Mouse (Mus musculus): ENCODE results near the gene Rbm24.

The Rbm24 gene
- long read RNA-seq, experiment 1, partial matches to known transcripts, result 0 of 3 reads
- long read RNA-seq, experiment 1, other reads (novel, unspliced or antisense), result 2 of 3 reads
- long read RNA-seq, experiment 2, partial matches to known transcripts, result 0 of 1 reads
- long read RNA-seq, experiment 2, other reads (novel, unspliced or antisense), result 0 of 1 reads

DNA sequence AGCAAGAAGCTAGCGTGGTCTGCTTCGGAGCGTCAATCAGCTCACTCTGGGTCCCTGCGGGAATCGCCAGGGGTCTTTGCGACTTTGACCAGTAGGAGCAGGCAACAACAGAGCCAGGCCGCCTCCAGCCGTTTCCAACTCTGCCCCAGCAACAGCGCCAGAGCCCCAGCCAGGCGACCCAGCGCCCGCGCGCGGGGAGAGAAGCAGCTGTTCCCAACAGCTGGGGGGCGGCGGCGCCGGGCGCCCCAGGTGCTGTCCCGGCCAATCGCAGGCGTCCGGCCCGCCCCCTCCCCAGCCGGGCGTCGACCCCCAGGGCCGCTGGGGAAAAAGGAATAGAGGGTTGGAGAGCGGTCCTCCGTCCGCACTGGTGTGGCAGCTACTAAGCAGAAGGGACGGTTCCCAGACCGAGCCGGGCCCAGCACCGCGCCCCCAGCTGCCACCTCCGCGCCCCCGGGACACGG lies at the start of gene Rbm24:
TSS of gene Rbm24 (plus strand) at position 294 of the 461 bp plus-strand sequence.
- intact Hi-C loops (cut with DNase I), result loop anchor here (10.0 kb wide), 2 partner anchors 83 to 247 kb away; partner anchors contain the start of gene Fam8a1

GRCm38 (mm10) chr13:46372884-46373283 lies 45.4 kb upstream of the Rbm24 start:
- intact Hi-C loops (cut with DNase I), result no loop called here

DNA sequence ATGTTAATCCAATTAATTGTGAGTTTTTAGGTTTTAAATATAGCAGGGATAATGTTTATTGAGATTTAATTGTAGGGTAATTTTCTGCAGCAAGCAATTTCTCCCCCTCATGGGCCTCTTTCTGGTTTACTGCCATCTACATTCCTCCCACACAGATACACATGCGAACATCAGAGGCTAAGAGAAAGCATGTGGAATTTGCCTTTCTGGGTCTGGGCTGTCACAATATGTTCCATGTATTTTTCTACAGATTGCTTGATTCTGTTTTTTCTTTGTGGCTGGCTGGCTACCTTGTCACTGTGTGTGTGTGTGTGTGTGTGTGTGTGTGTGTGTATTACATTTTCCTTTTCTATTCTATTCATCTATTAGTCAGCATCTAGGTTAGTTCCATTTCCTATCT lies 42.9 kb upstream of the Rbm24 start:
- intact Hi-C loops (cut with DNase I), result no loop called here

- intact Hi-C loops (cut with DNase I), result no loop called here
Observed at GRCm38 (mm10) chr13:46387396-46387795, 30.8 kb upstream of the Rbm24 start.

DNA sequence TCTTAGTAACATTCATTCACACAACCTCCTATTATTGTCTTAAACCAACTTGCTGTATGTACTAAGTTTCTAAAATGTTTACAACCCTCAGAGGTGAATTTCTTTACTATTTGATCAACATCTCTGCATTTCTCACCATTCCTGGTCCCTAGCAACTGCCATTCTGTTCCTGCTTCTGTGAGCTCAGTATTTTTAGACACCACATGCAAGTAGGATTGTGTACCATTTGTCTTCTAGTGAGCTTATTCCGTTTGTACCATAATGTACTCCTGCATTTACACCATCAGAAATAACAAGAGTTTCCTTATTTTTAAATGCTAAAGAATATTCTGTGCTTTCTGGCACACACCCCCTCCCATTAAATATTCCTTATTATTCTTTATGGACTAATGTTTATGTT lies 26.6 kb upstream of the Rbm24 start:
- intact Hi-C loops (cut with DNase I), result no loop called here

- intact Hi-C loops (cut with DNase I), result no loop called here
Observed at GRCm38 (mm10) chr13:46392893-46393292, 25.3 kb upstream of the Rbm24 start.

- intact Hi-C loops (cut with DNase I), result no loop called here
Observed at GRCm38 (mm10) chr13:46393936-46394335, 24.3 kb upstream of the Rbm24 start.

GRCm38 (mm10) chr13:46397235-46397634 lies 21.0 kb upstream of the Rbm24 start:
- intact Hi-C loops (cut with DNase I), result no loop called here

- intact Hi-C loops (cut with DNase I), result no loop called here
Observed at GRCm38 (mm10) chr13:46407151-46407550, 11.1 kb upstream of the Rbm24 start.

GRCm38 (mm10) chr13:46412247-46412646 lies 6.0 kb upstream of the Rbm24 start:
- intact Hi-C loops (cut with DNase I), result loop anchor here (10.0 kb wide), 2 partner anchors 77 to 253 kb away; partner anchors contain the start of gene Fam8a1

DNA sequence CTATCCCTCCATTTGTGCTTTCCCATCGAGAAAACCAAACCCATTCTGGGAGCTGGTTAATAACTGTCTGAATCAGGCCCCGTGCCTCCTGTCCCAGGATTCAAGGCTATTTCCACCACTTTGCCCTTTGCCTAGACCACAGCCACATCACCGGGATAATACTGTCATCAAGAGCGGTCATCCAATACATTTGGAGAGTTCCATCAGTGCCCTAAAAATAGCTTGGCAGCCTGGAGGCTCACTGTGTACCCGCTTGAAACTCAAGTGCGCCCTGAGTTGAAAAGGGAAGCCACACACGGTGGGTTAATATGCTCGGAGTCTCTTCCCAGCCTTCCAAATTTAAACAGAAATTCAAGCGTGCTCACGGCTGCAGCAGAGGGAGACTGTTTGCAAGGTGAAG lies 4.6 kb upstream of the Rbm24 start:
- intact Hi-C loops (cut with DNase I), result loop anchor here (10.0 kb wide), 2 partner anchors 79 to 251 kb away; partner anchors contain the start of gene Fam8a1

GRCm38 (mm10) chr13:46414050-46414449 lies 4.2 kb upstream of the Rbm24 start:
- intact Hi-C loops (cut with DNase I), result loop anchor here (10.0 kb wide), 2 partner anchors 79 to 251 kb away; partner anchors contain the start of gene Fam8a1

DNA sequence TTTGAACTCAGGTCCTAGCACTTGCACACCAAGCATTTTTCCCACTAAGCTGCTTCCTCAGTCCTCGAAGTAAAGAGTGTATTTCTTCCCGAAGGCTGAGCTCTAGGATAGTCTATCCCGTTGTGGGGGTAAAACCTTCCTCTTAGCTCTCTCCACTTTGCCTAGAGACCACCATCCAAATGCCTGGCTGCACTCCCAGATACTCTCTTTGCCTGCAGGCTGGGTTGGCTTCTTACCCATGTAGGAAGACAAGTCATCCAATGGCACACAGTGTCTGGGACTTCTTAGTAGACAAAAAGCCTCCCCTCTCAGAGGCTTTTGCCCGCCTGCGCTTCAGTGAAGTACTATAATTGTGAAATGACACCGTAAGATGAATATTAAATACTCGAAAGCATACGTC lies 2.2 kb upstream of the Rbm24 start:
- intact Hi-C loops (cut with DNase I), result loop anchor here (10.0 kb wide), 2 partner anchors 81 to 249 kb away; partner anchors contain the start of gene Fam8a1

DNA sequence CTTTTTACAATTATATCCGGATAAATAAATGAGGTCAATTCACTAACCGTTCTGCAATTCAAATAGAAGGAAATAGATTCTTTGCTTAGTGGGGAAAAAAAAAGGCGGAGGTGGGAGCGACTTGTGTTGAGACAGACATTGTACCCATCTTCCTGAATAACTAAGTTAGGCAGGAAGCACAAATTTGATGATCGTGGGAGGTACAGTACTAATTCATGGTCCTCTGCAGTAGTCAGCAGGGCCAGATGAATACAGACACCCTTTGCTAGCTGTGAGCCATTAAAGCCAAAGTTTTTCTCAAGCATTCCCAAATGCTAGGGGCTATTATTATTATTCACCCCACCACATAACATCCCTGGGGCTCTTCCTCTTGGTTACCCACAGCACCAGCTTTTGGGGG lies 640 bp upstream of the Rbm24 start:
- intact Hi-C loops (cut with DNase I), result loop anchor here (10.0 kb wide), 2 partner anchors 83 to 247 kb away; partner anchors contain the start of gene Fam8a1

- intact Hi-C loops (cut with DNase I), result loop anchor here (10.0 kb wide), 2 partner anchors 84 to 246 kb away; partner anchors contain the start of gene Fam8a1
Observed at GRCm38 (mm10) chr13:46418731-46419545, 704 bp downstream of the Rbm24 start.

- intact Hi-C loops (cut with DNase I), result loop anchor here (10.0 kb wide), 2 partner anchors 85 to 245 kb away; partner anchors contain the start of gene Fam8a1
Observed at GRCm38 (mm10) chr13:46419648-46420047, 1.4 kb downstream of the Rbm24 start.

GRCm38 (mm10) chr13:46420095-46420494 lies 1.9 kb downstream of the Rbm24 start:
- intact Hi-C loops (cut with DNase I), result no loop called here

DNA sequence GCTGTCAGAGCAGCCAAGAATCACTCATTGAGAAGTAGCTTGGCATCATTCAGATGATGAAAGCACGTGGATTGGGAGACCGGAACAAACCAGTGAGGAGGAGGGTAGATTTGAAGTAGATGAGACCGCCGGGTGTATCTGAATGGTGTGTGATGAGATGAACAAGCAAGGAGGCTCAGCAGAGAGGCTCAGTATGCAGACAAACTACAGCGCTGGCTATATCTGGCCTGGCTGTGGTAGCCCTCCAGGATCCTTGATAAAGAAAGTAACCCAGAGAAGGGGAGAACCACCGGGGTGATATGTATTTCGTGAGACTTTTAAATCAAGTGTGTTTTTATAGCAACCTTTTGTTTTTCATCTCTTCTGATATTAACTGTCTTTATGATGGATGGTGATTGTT lies 5.6 kb downstream of the Rbm24 start:
- intact Hi-C loops (cut with DNase I), result no loop called here

DNA sequence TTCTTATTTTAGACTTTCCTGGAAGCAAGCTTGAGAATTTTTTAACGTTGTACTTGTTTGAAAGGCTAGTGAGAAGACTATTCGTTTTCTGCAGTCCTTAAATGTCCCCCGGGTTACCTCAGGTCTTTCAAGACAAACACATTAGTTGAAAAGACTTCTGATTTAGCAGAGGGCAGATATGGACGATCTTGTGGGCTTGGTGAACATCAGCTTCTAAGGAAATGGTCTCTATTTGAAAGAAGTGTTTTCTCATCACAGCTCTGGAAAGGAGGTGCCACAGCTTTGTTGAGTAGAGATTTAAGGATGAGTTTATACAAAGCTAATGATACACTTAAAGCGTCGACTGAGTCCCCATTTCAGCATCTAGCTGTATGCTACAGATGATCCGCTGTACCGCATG lies 6.1 kb downstream of the Rbm24 start:
- intact Hi-C loops (cut with DNase I), result no loop called here

GRCm38 (mm10) chr13:46426651-46427269 lies 8.5 kb downstream of the Rbm24 start:
- intact Hi-C loops (cut with DNase I), result no loop called here

- intact Hi-C loops (cut with DNase I), result no loop called here
Observed at GRCm38 (mm10) chr13:46428964-46429363, 10.7 kb downstream of the Rbm24 start.

DNA sequence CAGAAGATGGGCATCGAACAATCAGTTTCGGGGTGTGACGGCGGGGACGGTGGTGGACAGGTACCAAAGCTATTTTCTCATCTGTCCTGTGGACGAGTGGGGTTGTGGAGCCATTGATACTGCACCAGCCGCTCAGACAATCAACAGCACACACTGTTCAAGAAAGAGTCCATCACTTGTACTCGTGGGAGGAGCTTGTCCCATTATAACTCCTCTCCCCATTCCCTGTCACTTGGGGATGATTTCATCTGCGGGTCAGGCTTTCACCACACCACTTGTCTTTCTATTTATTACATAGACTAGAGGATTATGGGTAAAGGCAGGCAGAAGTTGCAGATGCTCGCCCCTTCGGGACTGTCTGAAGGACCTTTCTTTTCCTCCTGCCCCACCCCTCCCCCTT lies 11.6 kb downstream of the Rbm24 start:
- intact Hi-C loops (cut with DNase I), result no loop called here

All from adrenal gland (tissue).